Mouse (Mus musculus) thymus, postnatal 10 days (tissue): ENCODE measurements at regions not wholly inside any gene's neighbourhood (a gene's known extent, or its start where the extent isn't known, plus 50 kb on each side); places are given as distances from the start of the nearest gene placed in this dataset.

Experiments
- DNase-seq, 2 experiments: peaks; one replicate each; pipeline ENCODE4 v3.0.0; 2021; ENCODE audit warnings: low spot score in 2 of 2

GRCm38 (mm10) chr1:183962486-183962885, 50.6 kb upstream of the Dusp10 start:
- DNase-seq = peak; percentile 13 to 34

GRCm38 (mm10) chr1:183963286-183963685, 49.8 kb upstream of the Dusp10 start:
- DNase-seq = no peak
